Mouse (Mus musculus): Measurements from ENCODE around the gene Zfp972. TPM values are rescaled to one million over a fixed set of nuclear protein-coding genes. Genes with fewer than 3 reads are reported as not detected.
"Not testable (repeated sequence)": the region's sequence is repeated elsewhere in the genome, so short reads cannot be mapped to it uniquely, and the experiment has no call there.

Gene Zfp972
- polyA plus RNA-seq (2015; fragmentation: Nextera tagmentation; extraction: Ambion mirVana): 0.56 and 0.59 TPM in 2 replicates

- not testable (repeated sequence) for H3K9me3 ChIP-seq; H3K4me3 ChIP-seq; ATAC-seq (ENCODE audit: low FRiP score, low read depth); H3K4me2 ChIP-seq (replicated peaks); H3K36me3 ChIP-seq; H3K4me1 ChIP-seq; H3K27me3 ChIP-seq; H3K9ac ChIP-seq; H3K27ac ChIP-seq
- WGBS: 69% methylated on average over 4 of the region's 5 CpGs
These were observed at the start of gene Zfp972 for GRCm38 (mm10) chr2:177925563-177926103. Gene Zfp972 (minus strand): TSS chr2:177925613.

GRCm38 (mm10) chr2:177974814-177975213, 49.4 kb upstream of the Zfp972 start:
- not testable (repeated sequence) for H3K4me2 ChIP-seq (replicated peaks); H3K4me3 ChIP-seq; H3K4me1 ChIP-seq; H3K9me3 ChIP-seq; ATAC-seq (ENCODE audit: low FRiP score, low read depth); H3K36me3 ChIP-seq; H3K27ac ChIP-seq; H3K27me3 ChIP-seq; H3K9ac ChIP-seq
- WGBS: 75% methylated on average over 7 of the region's 7 CpGs

- H3K9ac ChIP-seq: peak within 1 kb of the TSS; percentile 61
- H3K9me3 ChIP-seq; H3K36me3 ChIP-seq; H3K27me3 ChIP-seq; H3K27ac ChIP-seq; H3K4me1 ChIP-seq; ATAC-seq (ENCODE audit: low FRiP score, low read depth): not testable (repeated sequence)
- peak within 1 kb of the TSS; percentile 51 for H3K4me3 ChIP-seq
- peak within 1 kb of the TSS; percentile 58 for H3K4me2 ChIP-seq (replicated peaks)
- WGBS: 0% methylated on average over 5 of the region's 7 CpGs
These were observed 31.7 kb upstream of the Zfp972 start, which contains the start of gene Gm14326 for GRCm38 (mm10) chr2:177957145-177957544. Gene Gm14326 (minus strand): TSS chr2:177957297.

GRCm38 (mm10) chr2:177956734-177957133, 31.3 kb upstream of the Zfp972 start:
- H3K9me3 ChIP-seq; ATAC-seq (ENCODE audit: low FRiP score, low read depth); H3K27me3 ChIP-seq; H3K36me3 ChIP-seq; H3K27ac ChIP-seq; H3K4me1 ChIP-seq: not testable (repeated sequence)
- 2% methylated on average over 18 of the region's 18 CpGs for WGBS
- Histone ChIP-seq H3K4me3 (peak overlapping the region; percentile 51), H3K4me2 (replicated peaks) (peak overlapping the region; percentile 58), H3K9ac (peak overlapping the region; percentile 61; the same call in 1 of the 2 replicates)

GRCm38 (mm10) chr2:177903276-177903675, 22.1 kb downstream of the Zfp972 start:
- H3K27ac ChIP-seq; ATAC-seq (ENCODE audit: low FRiP score, low read depth); H3K9ac ChIP-seq; H3K4me3 ChIP-seq; H3K4me1 ChIP-seq; H3K9me3 ChIP-seq; H3K4me2 ChIP-seq (replicated peaks); H3K36me3 ChIP-seq; H3K27me3 ChIP-seq: not testable (repeated sequence)
- WGBS: no CpG with 5 or more reads among the region's 12 CpGs

- not testable (repeated sequence) for H3K4me3 ChIP-seq; ATAC-seq (ENCODE audit: low FRiP score, low read depth); H3K9me3 ChIP-seq; H3K9ac ChIP-seq; H3K4me1 ChIP-seq; H3K27me3 ChIP-seq; H3K36me3 ChIP-seq; H3K4me2 ChIP-seq (replicated peaks); H3K27ac ChIP-seq
- 65% methylated on average over 2 of the region's 3 CpGs for WGBS
These were observed 27.2 kb downstream of the Zfp972 start for GRCm38 (mm10) chr2:177898171-177898570.

- not testable (repeated sequence) for H3K27me3 ChIP-seq; H3K9ac ChIP-seq; ATAC-seq (ENCODE audit: low FRiP score, low read depth); H3K9me3 ChIP-seq; H3K27ac ChIP-seq; H3K36me3 ChIP-seq; H3K4me1 ChIP-seq
- Histone ChIP-seq H3K4me3 (peak within 1 kb of the TSS; percentile 30), H3K4me2 (replicated peaks) (peak within 1 kb of the TSS; percentile 28)
- 50% methylated on average over 9 of the region's 13 CpGs for WGBS
These were observed 28.3 kb downstream of the Zfp972 start, which contains the start of gene Gm14327 for GRCm38 (mm10) chr2:177897046-177897578. Gene Gm14327 (plus strand): TSS chr2:177897096.

GRCm38 (mm10) chr2:177887743-177888142, 37.7 kb downstream of the Zfp972 start:
- H3K9me3 ChIP-seq; H3K36me3 ChIP-seq; ATAC-seq (ENCODE audit: low FRiP score, low read depth); H3K27me3 ChIP-seq; H3K27ac ChIP-seq; H3K9ac ChIP-seq; H3K4me3 ChIP-seq; H3K4me1 ChIP-seq; H3K4me2 ChIP-seq (replicated peaks): not testable (repeated sequence)
- 88% methylated on average over 14 of the region's 14 CpGs for WGBS

- not testable (repeated sequence) for H3K36me3 ChIP-seq; H3K27me3 ChIP-seq; H3K27ac ChIP-seq; H3K4me2 ChIP-seq (replicated peaks); H3K4me3 ChIP-seq; H3K4me1 ChIP-seq; H3K9me3 ChIP-seq; H3K9ac ChIP-seq; ATAC-seq (ENCODE audit: low FRiP score, low read depth)
- 87% methylated on average over 2 of the region's 2 CpGs for WGBS
These were observed 63.2 kb downstream of the Zfp972 start for GRCm38 (mm10) chr2:177862254-177862653.

Other genes with a start within 250 kb of the Zfp972 start
- gene Gm14322, start 166.3 kb downstream of the Zfp972 start, polyA plus RNA-seq (2015; fragmentation: Nextera tagmentation; extraction: Ambion mirVana): 9.6 and 9.8 TPM in 2 replicates
- 37.7 and 44.1 TPM in 2 replicates for gene Gm14325, start 85.3 kb downstream of the Zfp972 start, polyA plus RNA-seq (2015; fragmentation: Nextera tagmentation; extraction: Ambion mirVana)
- gene Gm14327, start 28.5 kb downstream of the Zfp972 start, polyA plus RNA-seq (2015; fragmentation: Nextera tagmentation; extraction: Ambion mirVana): 3.7 TPM in 2 replicates
- 19.0 and 20.5 TPM in 2 replicates for gene Gm14326, start 31.7 kb upstream of the Zfp972 start, polyA plus RNA-seq (2015; fragmentation: Nextera tagmentation; extraction: Ambion mirVana)
- gene Zfp971, start 97.7 kb upstream of the Zfp972 start, polyA plus RNA-seq (2015; fragmentation: Nextera tagmentation; extraction: Ambion mirVana): 10.7 and 11.2 TPM in 2 replicates
- 16.9 and 18.6 TPM in 2 replicates for gene Zfp931, start 152.9 kb upstream of the Zfp972 start, polyA plus RNA-seq (2015; fragmentation: Nextera tagmentation; extraction: Ambion mirVana)
- 1.2 TPM in 2 replicates for gene Phactr3, start 193.4 kb upstream of the Zfp972 start, polyA plus RNA-seq (2015; fragmentation: Nextera tagmentation; extraction: Ambion mirVana)

All from limb, embryonic 13.5 days (tissue).